Mouse (Mus musculus) common myeloid progenitor, adult 5-6 weeks (primary cell): ENCODE results near the gene Snap91. TPM values are rescaled to one million over a fixed set of nuclear protein-coding genes. Genes with fewer than 3 reads are reported as not detected.

Source experiments
- ATAC-seq: replicated peaks from 2 replicates; pipeline ENCODE4 v1.8.0; 2016; ENCODE audit warnings: low read depth, mild to moderate bottlenecking, moderate TSS enrichment, inconsistent platforms; ENCODE audit not compliant: poor library complexity, severe bottlenecking
- total RNA-seq: library from RNA; stranded (forward); fragments of 200-1000, 187-1606 nt; gene quantifications from 2 replicates; pipeline ENCODE4 v1.2.3, GENCODE M21; 2017

Gene Snap91
- total RNA-seq, 1 experiment from 2014 or later, result not detected

- no peak for ATAC-seq
These were observed 117.7 kb downstream of the Snap91 start for GRCm38 (mm10) chr9:86762477-86763376.

GRCm38 (mm10) chr9:86745926-86746581 lies 134.4 kb downstream of the Snap91 start:
- ATAC-seq, result peak; percentile 92

- ATAC-seq, result no peak
These were observed 136.4 kb downstream of the Snap91 start for GRCm38 (mm10) chr9:86744041-86744440.

GRCm38 (mm10) chr9:86742959-86743911 lies 137.2 kb downstream of the Snap91 start, which contains the start of gene Prss35:
Prss35 (plus strand) TSS chr9:86743649.
- ATAC-seq, result peak; percentile 34; the same call in 1 of the 2 replicates

GRCm38 (mm10) chr9:86739971-86740370 lies 140.5 kb downstream of the Snap91 start:
- no peak for ATAC-seq

GRCm38 (mm10) chr9:86738801-86739200 lies 141.7 kb downstream of the Snap91 start:
- no peak for ATAC-seq

GRCm38 (mm10) chr9:86738067-86738466 lies 142.4 kb downstream of the Snap91 start:
- no peak for ATAC-seq

- no peak for ATAC-seq
These were observed 143.5 kb downstream of the Snap91 start for GRCm38 (mm10) chr9:86736991-86737390.

- ATAC-seq, result no peak
These were observed 145.7 kb downstream of the Snap91 start for GRCm38 (mm10) chr9:86734795-86735194.

- ATAC-seq, result no peak
These were observed 146.1 kb downstream of the Snap91 start for GRCm38 (mm10) chr9:86734357-86734756.

GRCm38 (mm10) chr9:86729811-86730210 lies 150.6 kb downstream of the Snap91 start:
- no peak for ATAC-seq

- no peak for ATAC-seq
These were observed 151.4 kb downstream of the Snap91 start for GRCm38 (mm10) chr9:86729084-86729483.

GRCm38 (mm10) chr9:86728214-86728814 lies 152.1 kb downstream of the Snap91 start:
- no peak for ATAC-seq

- ATAC-seq, result no peak
These were observed 154.1 kb downstream of the Snap91 start for GRCm38 (mm10) chr9:86726381-86726720.

GRCm38 (mm10) chr9:86725604-86726380 lies 154.7 kb downstream of the Snap91 start:
- ATAC-seq, result no peak

GRCm38 (mm10) chr9:86725066-86725465 lies 155.4 kb downstream of the Snap91 start:
- ATAC-seq, result no peak

- no peak for ATAC-seq
These were observed 159.7 kb downstream of the Snap91 start for GRCm38 (mm10) chr9:86720794-86721193.

GRCm38 (mm10) chr9:86720227-86720626 lies 160.2 kb downstream of the Snap91 start:
- ATAC-seq, result no peak

- ATAC-seq, result no peak
These were observed 163.3 kb downstream of the Snap91 start for GRCm38 (mm10) chr9:86717119-86717518.
